Mouse (Mus musculus) embryo, embryonic 10.5 days (tissue): ENCODE data around the gene Gm7145.
"Not testable (repeated sequence)": the region's sequence is repeated elsewhere in the genome, so short reads cannot be mapped to it uniquely, and the experiment has no call there.

Experiments used
- DNase-seq: peaks from one replicate; pipeline ENCODE4 v3.0.0-alpha.2; 2015; ENCODE audit warnings: low spot score

The Gm7145 gene

GRCm38 (mm10) chr1:117965639-117966038 lies at the start of gene Gm7145:
Gene Gm7145 (plus strand): TSS chr1:117965939.
- DNase-seq, result no peak

- not testable (repeated sequence) for DNase-seq
These were observed 38.0 kb upstream of the Gm7145 start, which contains the start of gene Gm28168 for GRCm38 (mm10) chr1:117927715-117928114. Gene Gm28168 (plus strand): TSS chr1:117928015.

- not testable (repeated sequence) for DNase-seq
These were observed 38.1 kb downstream of the Gm7145 start for GRCm38 (mm10) chr1:118003876-118004275.

- not testable (repeated sequence) for DNase-seq
These were observed 47.0 kb downstream of the Gm7145 start for GRCm38 (mm10) chr1:118012736-118013135.
